Mouse (Mus musculus) ovary, postnatal 10 days (tissue): ENCODE results near the gene Fzd1.

Source experiments
- DNase-seq: peaks from one replicate; pipeline ENCODE4 v3.0.0; 2022; ENCODE audit warnings: low spot score

Fzd1 gene

GRCm38 (mm10) chr5:4757902-4758301 is at the start of gene Fzd1:
TSS of gene Fzd1 (minus strand) at chr5:4758035.
- peak; percentile 86 for DNase-seq

- DNase-seq = no peak
These were observed 47.4 kb upstream of the Fzd1 start for GRCm38 (mm10) chr5:4805228-4805627.

GRCm38 (mm10) chr5:4803708-4804107 is 45.9 kb upstream of the Fzd1 start:
- no peak for DNase-seq

- DNase-seq = no peak
These were observed 44.1 kb upstream of the Fzd1 start for GRCm38 (mm10) chr5:4801971-4802370.

GRCm38 (mm10) chr5:4801096-4801850 is 43.4 kb upstream of the Fzd1 start:
- DNase-seq = no peak

- no peak for DNase-seq
These were observed 33.4 kb upstream of the Fzd1 start for GRCm38 (mm10) chr5:4791219-4791618.

- no peak for DNase-seq
These were observed 32.4 kb upstream of the Fzd1 start for GRCm38 (mm10) chr5:4790265-4790664.

- no peak for DNase-seq
These were observed 30.6 kb upstream of the Fzd1 start for GRCm38 (mm10) chr5:4788484-4788883.

GRCm38 (mm10) chr5:4786816-4787215 is 29.0 kb upstream of the Fzd1 start:
- no peak for DNase-seq

- no peak for DNase-seq
These were observed 20.4 kb upstream of the Fzd1 start for GRCm38 (mm10) chr5:4778274-4778673.

- no peak for DNase-seq
These were observed 18.7 kb upstream of the Fzd1 start for GRCm38 (mm10) chr5:4776495-4776894.

GRCm38 (mm10) chr5:4773090-4773772 is 15.4 kb upstream of the Fzd1 start:
- no peak for DNase-seq

GRCm38 (mm10) chr5:4770609-4771008 is 12.8 kb upstream of the Fzd1 start:
- no peak for DNase-seq

GRCm38 (mm10) chr5:4767896-4768295 is 10.1 kb upstream of the Fzd1 start:
- no peak for DNase-seq

GRCm38 (mm10) chr5:4766719-4767118 is 8.9 kb upstream of the Fzd1 start:
- DNase-seq = no peak

GRCm38 (mm10) chr5:4761891-4762290 is 4.1 kb upstream of the Fzd1 start:
- DNase-seq = no peak

- DNase-seq = no peak
These were observed 671 bp upstream of the Fzd1 start for GRCm38 (mm10) chr5:4758331-4759080.

GRCm38 (mm10) chr5:4756871-4757711 is 744 bp downstream of the Fzd1 start:
- peak; percentile 54 for DNase-seq

- peak; percentile 18 for DNase-seq
These were observed 1.7 kb downstream of the Fzd1 start for GRCm38 (mm10) chr5:4756001-4756681.

- no peak for DNase-seq
These were observed 2.5 kb downstream of the Fzd1 start for GRCm38 (mm10) chr5:4755326-4755725.

- DNase-seq = no peak
These were observed 3.0 kb downstream of the Fzd1 start for GRCm38 (mm10) chr5:4754701-4755281.
